Mouse (Mus musculus) heart, adult 2 months (tissue): Measurements from ENCODE around the gene Homer1.

Experiments used
- CTCF ChIP-seq: fragments of 200-600 bp; IDR thresholded peaks from 2 replicates; pipeline ENCODE4 v1.8.1; 2022; ENCODE audit warnings: antibody characterized with exemption, mild to moderate bottlenecking, moderate library complexity
- EP300 ChIP-seq: fragments of 200-500 bp; IDR thresholded peaks from 2 replicates; pipeline ENCODE4 v1.6.1; 2011; ENCODE audit warnings: low read depth, low read length, control low read depth; ENCODE audit not compliant: insufficient read depth
- POLR2A ChIP-seq: fragments of 200-500 bp; IDR thresholded peaks from 2 replicates; pipeline ENCODE4 v1.6.1; 2011; ENCODE audit warnings: mild to moderate bottlenecking, low read depth, low read length, control low read depth; ENCODE audit not compliant: insufficient read depth

DNA sequence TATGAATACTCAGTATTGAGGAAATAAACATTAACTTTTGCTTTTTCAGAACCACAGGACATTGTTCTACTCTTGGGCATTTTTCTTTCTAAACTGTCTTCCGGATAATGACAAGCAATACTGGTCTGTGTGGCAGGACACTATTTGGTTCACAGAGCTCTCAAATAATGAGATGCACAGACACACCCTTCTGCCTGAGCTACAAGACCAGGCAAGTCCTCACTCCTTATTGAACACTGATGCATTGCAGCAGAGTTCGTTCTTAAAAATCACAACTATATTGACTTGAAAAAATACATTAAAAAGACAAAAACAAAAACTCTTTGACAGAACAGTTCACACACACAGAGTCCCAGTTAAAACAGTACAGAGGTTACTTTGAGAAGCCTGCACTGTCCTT is 123.8 kb downstream of the Homer1 start:
- TF ChIP-seq CTCF (no peak), POLR2A (no peak), EP300 (no peak)
